Mouse (Mus musculus): ENCODE measurements around the gene Zcchc14.

Gene Zcchc14

GRCm38 (mm10) chr8:121585159-121585825, 67.4 kb downstream of the Zcchc14 start:
- peak; percentile 98 for DNase-seq (ENCODE audit: low spot score)

DNA sequence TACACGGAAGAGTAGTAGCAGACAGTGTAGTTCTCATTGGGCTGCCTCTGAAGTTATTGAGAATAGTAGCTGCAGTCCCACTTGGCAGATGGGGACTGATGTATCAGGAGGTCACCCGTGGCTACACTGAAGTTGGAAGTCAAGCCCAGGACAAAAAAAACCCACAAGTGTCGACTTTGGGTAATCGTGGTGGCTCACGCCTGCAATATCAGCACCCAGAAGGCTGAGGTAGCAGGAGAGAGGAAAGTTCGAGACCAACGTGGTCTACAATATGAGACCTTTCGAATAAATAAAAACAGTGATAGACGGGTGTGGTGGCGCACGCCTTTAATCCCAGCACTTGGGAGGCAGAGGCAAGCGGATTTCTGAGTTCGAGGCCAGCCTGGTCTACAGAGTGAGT, 68.0 kb downstream of the Zcchc14 start:
- no peak for DNase-seq (ENCODE audit: low spot score)

GRCm38 (mm10) chr8:121583653-121584052, 69.0 kb downstream of the Zcchc14 start:
- no peak for DNase-seq (ENCODE audit: low spot score)

DNA sequence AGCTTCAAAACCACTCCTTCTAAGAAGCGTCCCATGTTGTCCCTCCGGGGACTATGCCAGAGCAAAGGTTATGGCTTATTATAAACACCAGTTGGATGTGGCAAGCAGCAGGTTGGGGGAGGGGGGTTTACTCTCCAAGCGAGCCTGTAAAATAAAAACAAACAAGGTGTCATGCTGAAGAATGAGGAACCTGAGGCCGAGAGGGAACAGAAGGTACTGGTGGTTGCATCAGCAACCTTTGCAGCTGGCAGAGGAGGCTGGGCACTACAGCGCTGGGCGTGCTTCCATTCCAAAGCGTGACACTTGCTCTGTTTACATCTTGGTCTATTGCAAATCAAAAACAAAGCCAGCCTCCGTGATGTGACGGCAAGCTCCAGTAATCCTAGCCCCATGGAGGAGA, 72.2 kb downstream of the Zcchc14 start:
- DNase-seq (ENCODE audit: low spot score), result no peak

DNA sequence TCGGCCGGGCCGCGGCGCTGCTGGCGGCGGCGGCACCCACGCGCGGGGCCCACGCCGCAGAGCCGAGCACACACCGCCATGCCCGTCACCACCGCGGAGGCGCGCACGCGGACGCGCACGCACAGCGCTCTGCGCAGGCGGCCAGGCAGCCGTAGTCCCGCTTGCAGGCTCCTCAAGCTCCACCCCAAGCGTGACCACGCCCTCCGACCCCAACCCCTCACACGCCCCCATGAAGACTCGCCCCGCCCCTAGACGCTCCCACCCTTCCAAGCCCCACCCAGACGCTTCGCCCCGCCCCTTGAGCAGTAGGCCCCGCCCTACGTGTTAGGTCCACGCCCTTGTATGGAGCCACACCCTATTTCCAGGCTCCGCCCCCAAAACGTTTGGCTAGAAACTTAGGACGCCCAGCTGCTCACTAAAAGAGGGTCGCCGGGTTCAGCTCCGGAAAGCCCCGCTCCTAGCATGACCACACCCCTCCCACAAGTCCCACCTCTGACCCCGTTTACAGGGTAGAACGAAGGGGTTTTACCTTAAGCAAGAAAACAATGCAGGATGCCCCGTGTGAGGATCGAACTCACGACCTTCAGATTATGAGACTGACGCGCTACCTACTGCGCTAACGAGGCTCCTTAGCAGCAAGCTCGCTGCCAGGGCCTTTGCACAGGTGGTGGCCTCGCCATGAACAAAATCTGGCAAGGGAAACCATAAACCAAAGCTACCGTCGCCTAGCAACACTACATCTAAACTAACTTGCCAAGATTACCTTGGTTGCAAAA, 73.8 kb downstream of the Zcchc14 start, which contains the start of gene Fbxo31:
Gene Fbxo31, minus strand, starts transcription at position 131 of the 776 bp plus-strand sequence.
- DNase-seq (ENCODE audit: low spot score), result peak; percentile 94

GRCm38 (mm10) chr8:121577751-121578675, 74.7 kb downstream of the Zcchc14 start:
- DNase-seq (ENCODE audit: low spot score), result no peak

GRCm38 (mm10) chr8:121575661-121576060, 77.0 kb downstream of the Zcchc14 start:
- DNase-seq (ENCODE audit: low spot score), result no peak

DNA sequence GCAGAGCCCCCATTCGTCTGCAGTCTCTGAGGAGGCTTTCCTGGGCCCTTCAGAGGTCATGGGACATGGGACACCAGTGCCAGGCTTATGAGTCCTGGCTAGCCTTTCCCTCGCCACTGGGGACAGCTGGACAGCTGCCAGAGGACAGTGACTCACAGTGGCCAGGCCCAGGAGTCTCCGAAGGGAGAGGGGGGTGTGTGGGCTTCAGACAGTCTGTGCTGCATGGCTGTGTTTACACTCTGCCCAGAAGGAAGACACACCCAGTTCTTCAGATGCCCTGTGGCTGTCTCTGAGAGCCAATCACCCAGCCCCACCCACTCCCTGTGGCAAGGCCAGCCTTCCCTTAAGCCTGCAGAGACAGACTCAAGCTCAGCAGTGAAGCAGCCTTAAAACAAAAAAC, 79.4 kb downstream of the Zcchc14 start:
- DNase-seq (ENCODE audit: low spot score), result no peak

DNA sequence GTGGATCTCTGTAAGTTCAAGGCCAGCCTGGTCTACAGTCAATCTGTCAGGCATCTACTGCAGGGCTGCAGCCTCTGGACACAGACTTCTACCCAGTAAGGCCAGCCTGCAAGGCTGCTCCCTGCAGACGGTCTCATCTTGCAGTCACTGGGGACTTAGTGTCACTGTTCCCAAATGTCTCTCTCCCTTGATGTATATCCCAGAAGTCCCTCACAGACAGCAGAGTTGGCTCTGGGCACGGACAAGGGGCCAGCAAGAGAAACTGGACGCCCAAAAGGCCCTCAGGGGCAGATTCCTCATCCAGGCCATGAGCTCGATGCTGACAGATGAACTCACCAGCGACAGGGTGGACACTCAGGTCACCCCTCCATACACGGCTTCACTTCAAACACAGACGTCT, 80.6 kb downstream of the Zcchc14 start:
- DNase-seq (ENCODE audit: low spot score), result no peak

DNA sequence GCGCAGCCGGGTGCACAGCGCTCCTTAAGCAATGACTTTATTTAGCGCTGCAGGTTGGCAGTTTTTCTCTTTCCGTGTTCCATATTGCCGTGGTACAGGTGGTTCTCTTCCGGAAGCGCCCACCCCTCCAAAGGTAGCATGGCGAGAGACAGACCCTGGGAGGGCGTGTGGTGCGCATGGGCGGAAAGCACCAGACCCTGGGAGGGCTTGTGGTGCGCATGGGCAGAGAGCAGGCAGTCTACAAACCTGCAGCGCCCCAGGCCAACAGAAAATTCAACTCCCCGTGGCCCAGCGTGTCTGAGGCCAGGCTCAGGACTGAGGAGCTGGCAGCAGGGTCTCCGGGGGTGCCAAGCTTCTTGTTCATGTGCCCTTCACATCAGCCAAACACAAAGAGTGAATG, 81.9 kb downstream of the Zcchc14 start:
- DNase-seq (ENCODE audit: low spot score), result no peak

GRCm38 (mm10) chr8:121570335-121570734, 82.4 kb downstream of the Zcchc14 start:
- no peak for DNase-seq (ENCODE audit: low spot score)

DNA sequence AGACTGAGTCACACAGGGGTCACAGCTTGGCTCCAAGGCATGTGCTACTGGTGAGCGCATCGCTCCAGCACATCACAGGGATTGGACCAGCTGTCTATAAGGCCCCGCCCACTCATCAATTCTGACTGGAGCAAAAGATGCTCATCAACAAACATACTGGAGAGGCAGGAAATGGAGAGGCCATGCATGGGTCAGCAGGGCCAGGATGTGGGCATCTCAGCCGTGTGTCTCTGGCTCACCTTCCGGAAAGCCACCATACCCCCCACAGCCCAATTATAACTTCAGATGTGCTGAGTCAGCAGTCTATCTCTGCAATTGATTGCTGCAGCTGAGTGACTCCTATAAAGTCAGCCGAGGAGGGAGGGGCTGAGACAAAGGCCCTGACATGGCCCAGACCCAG, 84.4 kb downstream of the Zcchc14 start:
- DNase-seq (ENCODE audit: low spot score), result no peak

DNA sequence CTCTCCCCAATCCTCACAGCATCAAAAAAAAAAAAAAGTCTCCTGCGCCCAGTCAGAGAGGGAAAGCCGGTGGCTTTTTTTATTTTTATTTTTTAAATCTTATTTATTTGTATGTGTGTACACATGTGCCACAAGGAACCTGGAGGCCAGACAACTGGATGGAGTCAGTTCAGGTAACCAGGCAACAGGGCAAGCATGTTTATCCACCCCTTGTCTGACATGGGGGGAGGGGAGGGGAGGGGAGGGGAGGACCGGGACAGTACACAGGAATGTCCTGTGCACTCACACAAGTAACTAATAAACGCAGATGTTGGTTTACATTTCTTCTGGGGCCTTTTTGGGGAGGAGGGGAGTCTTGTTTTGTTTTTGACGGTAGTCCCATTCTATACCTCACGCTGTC, 89.0 kb downstream of the Zcchc14 start:
- no peak for DNase-seq (ENCODE audit: low spot score)

- DNase-seq (ENCODE audit: low spot score), result peak; percentile 91
Measured at GRCm38 (mm10) chr8:121562941-121563351, 89.8 kb downstream of the Zcchc14 start.

GRCm38 (mm10) chr8:121561636-121562345, 90.9 kb downstream of the Zcchc14 start:
- DNase-seq (ENCODE audit: low spot score), result no peak

GRCm38 (mm10) chr8:121560432-121561100, 92.1 kb downstream of the Zcchc14 start:
- DNase-seq (ENCODE audit: low spot score), result no peak

DNA sequence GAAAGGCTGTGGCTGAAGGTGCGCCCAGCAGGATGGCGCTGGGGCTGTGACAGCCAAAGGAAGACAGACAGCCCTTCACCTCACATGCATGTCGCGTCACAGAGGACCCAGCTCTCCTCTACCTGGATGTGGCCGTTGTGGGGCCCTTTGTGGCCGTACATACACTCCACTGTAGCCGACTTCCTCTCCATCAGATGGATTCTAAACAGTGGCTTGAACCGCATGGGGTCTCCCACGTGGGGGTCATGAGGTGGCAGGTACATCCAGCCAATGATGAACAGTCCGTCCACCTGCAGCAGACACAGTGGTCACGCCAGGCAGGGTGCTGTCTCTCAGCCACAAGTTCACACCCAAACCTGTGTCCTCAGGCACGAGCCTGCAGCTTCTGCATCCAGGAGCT, 92.9 kb downstream of the Zcchc14 start:
- no peak for DNase-seq (ENCODE audit: low spot score)

DNA sequence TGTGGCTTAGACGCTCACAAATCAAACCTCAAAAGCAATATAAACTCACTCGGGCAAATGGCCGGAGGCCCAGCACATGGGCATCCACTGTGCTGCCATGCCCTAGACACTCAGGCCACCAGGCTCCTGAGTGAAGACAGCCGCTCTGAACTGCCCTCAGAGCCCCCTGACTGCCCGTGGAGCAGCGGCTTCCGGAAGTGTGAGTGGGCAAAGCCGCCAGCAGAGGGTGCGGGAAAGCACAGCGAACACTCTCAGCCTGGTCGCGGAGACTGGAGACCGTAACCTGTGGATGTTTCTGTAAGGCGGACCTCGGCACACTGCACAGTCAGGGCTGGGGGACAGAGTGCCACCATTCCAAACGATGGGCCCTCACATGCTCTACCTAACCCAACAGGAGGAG, 94.2 kb downstream of the Zcchc14 start:
- no peak for DNase-seq (ENCODE audit: low spot score)

DNA sequence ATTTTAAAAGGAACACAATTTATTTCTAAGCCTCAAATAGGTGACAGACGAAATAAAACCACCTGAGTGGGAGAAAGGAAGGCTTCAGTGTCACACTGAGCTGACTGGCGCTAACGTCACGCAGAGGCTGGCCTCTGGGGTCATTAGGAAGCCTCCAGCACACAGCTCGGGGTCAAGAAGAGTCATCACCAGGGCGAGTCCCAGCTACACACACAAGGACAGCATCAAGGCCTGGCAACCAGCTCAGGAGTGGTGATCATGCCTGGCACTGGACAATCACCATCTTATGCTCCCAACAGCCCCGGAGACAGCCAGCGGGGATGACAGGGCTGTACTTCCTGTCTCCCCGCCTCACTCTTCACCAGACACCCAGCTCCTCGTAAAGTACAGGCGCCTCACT, 95.0 kb downstream of the Zcchc14 start:
- no peak for DNase-seq (ENCODE audit: low spot score)

GRCm38 (mm10) chr8:121553831-121554475, 98.7 kb downstream of the Zcchc14 start:
- no peak for DNase-seq (ENCODE audit: low spot score)

- no peak for DNase-seq (ENCODE audit: low spot score)
Measured at GRCm38 (mm10) chr8:121552506-121552905, 100.2 kb downstream of the Zcchc14 start.
